Mouse (Mus musculus): ENCODE data around the gene Car1.
"Not testable (repeated sequence)": the region's sequence is repeated elsewhere in the genome, so short reads cannot be mapped to it uniquely, and the experiment has no call there.

Gene Car1

GRCm38 (mm10) chr3:14808211-14808610 is at the start of gene Car1:
Gene Car1, minus strand, starts transcription at chr3:14808368.
- no peak for DNase-seq (ENCODE audit: extremely low spot score)

GRCm38 (mm10) chr3:14857874-14858273 is 49.7 kb upstream of the Car1 start:
- no peak for DNase-seq (ENCODE audit: extremely low spot score)

- no peak for DNase-seq (ENCODE audit: extremely low spot score)
Measured at GRCm38 (mm10) chr3:14854446-14854845, 46.3 kb upstream of the Car1 start.

- DNase-seq (ENCODE audit: extremely low spot score), result no peak
Measured at GRCm38 (mm10) chr3:14853966-14854365, 45.8 kb upstream of the Car1 start.

- no peak for DNase-seq (ENCODE audit: extremely low spot score)
Measured at GRCm38 (mm10) chr3:14848587-14849254, 40.6 kb upstream of the Car1 start.

GRCm38 (mm10) chr3:14839466-14840118 is 31.4 kb upstream of the Car1 start:
- DNase-seq (ENCODE audit: extremely low spot score), result no peak

- DNase-seq (ENCODE audit: extremely low spot score), result no peak
Measured at GRCm38 (mm10) chr3:14838936-14839335, 30.8 kb upstream of the Car1 start.

- no peak for DNase-seq (ENCODE audit: extremely low spot score)
Measured at GRCm38 (mm10) chr3:14832766-14833165, 24.6 kb upstream of the Car1 start.

- DNase-seq (ENCODE audit: extremely low spot score), result no peak
Measured at GRCm38 (mm10) chr3:14831219-14831835, 23.2 kb upstream of the Car1 start.

- DNase-seq (ENCODE audit: extremely low spot score), result no peak
Measured at GRCm38 (mm10) chr3:14828896-14829295, 20.7 kb upstream of the Car1 start.

- DNase-seq (ENCODE audit: extremely low spot score), result no peak
Measured at GRCm38 (mm10) chr3:14819844-14820504, 11.8 kb upstream of the Car1 start.

- not testable (repeated sequence) for DNase-seq (ENCODE audit: extremely low spot score)
Measured at GRCm38 (mm10) chr3:14815396-14815795, 7.2 kb upstream of the Car1 start.

GRCm38 (mm10) chr3:14806702-14807101 is 1.5 kb downstream of the Car1 start:
- no peak for DNase-seq (ENCODE audit: extremely low spot score)

- DNase-seq (ENCODE audit: extremely low spot score), result no peak
Measured at GRCm38 (mm10) chr3:14805962-14806361, 2.2 kb downstream of the Car1 start.

- DNase-seq (ENCODE audit: extremely low spot score), result no peak
Measured at GRCm38 (mm10) chr3:14804906-14805305, 3.3 kb downstream of the Car1 start.

- DNase-seq (ENCODE audit: extremely low spot score), result no peak
Measured at GRCm38 (mm10) chr3:14797069-14797468, 11.1 kb downstream of the Car1 start.

- no peak for DNase-seq (ENCODE audit: extremely low spot score)
Measured at GRCm38 (mm10) chr3:14795292-14796020, 12.7 kb downstream of the Car1 start.

GRCm38 (mm10) chr3:14792032-14792431 is 16.1 kb downstream of the Car1 start:
- no peak for DNase-seq (ENCODE audit: extremely low spot score)

GRCm38 (mm10) chr3:14787607-14788006 is 20.6 kb downstream of the Car1 start:
- no peak for DNase-seq (ENCODE audit: extremely low spot score)

- DNase-seq (ENCODE audit: extremely low spot score), result no peak
Measured at GRCm38 (mm10) chr3:14787136-14787535, 21.0 kb downstream of the Car1 start.

GRCm38 (mm10) chr3:14786551-14787079 is 21.6 kb downstream of the Car1 start:
- DNase-seq (ENCODE audit: extremely low spot score), result no peak

- DNase-seq (ENCODE audit: extremely low spot score), result no peak
Measured at GRCm38 (mm10) chr3:14785353-14785752, 22.8 kb downstream of the Car1 start.
